Mouse (Mus musculus) spleen, adult 2 months (tissue): ENCODE data around the gene Slc13a3.

Experiments used
- CTCF ChIP-seq: fragments of 200-500 bp; IDR thresholded peaks from 2 replicates; pipeline ENCODE4 v1.5.1; 2011; ENCODE audit warnings: mild to moderate bottlenecking, inconsistent platforms; ENCODE audit not compliant: insufficient read depth, insufficient read length, insufficient replicate concordance; ENCODE audit errors: extremely low read depth
- POLR2A ChIP-seq: fragments of 200-500 bp; IDR thresholded peaks from 2 replicates; pipeline ENCODE4 v1.6.1; 2011; ENCODE audit warnings: low read depth, low read length, inconsistent platforms

DNA sequence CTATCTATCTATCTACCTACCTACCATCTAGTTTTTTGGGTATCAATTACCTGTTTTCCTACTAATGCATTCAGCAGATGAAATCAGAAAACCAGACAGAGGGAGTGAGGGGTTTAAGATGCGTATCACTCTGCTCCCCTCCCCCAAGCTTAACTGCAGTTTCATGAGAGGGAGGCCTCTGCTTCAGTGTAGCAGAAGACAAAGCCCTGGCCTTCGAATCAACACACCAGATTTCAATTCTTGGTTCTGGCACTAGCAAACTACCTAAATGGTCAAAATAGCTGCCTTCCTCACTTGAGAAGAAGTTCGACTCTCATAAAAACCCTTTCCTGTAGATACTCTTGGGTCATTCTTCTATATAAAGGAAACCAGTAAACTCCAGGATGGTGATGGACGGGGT lies 85.7 kb downstream of the Slc13a3 start:
- no peak for TF ChIP-seq CTCF
- TF ChIP-seq POLR2A, result no peak
